8 mouse cellular contexts compared by ENCODE assay signal in the genomic region with DNA sequence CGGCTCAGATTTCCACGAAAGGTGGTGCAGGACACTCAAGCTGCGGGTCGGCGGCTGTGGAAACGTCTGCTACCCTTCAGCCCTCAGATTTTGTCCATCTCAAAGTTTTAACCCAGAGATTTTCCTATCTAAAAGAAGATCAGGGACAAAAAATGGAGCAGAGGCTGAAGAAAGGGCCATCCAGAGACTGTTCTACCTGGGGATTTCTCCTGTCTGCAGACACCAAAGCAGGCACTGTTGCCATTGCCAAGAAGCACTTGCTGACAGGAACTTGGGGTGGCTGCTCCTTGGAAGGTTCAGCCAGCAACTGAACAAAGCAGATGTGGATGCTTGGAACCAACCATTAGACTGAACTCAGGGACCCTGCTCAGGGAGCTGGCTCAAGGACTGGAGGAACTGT. TPM values are rescaled to one million over a fixed set of nuclear protein-coding genes. Genes with fewer than 3 reads are reported as not detected.
DNase-seq lines count a peak whose midpoint lies in the region; ATAC-seq and TF ChIP-seq lines count a peak whose summit lies in the region.

Gene Gm10184, minus strand, starts transcription at position 101 of the 400 bp plus-strand sequence.

- no peaks in the 10 kb centered on the region for H3K79me2 ChIP-seq in heart, adult 2 months (replicated peaks; ENCODE audit: control insufficient read depth, insufficient read depth, low read length)

- ATAC-seq in forebrain, postnatal 0 days = no peak
- no peak for ATAC-seq in limb, embryonic 13.5 days (ENCODE audit: low FRiP score, low read depth)

- 87% methylated on average over 6 of the region's 6 CpGs for WGBS in heart, adult 2 months
- 97% methylated on average over 6 of the region's 6 CpGs for WGBS in forebrain, postnatal 0 days
- WGBS in limb, embryonic 13.5 days = 89% methylated on average over 6 of the region's 6 CpGs

- H3K36me3 ChIP-seq in heart, adult 2 months (ENCODE audit: control insufficient read depth, insufficient read depth, low read length) = no peaks in the 10 kb centered on the region
- no peaks in the 10 kb centered on the region for H3K36me3 ChIP-seq in forebrain, postnatal 0 days (ENCODE audit: insufficient read depth)
- no peaks in the 10 kb centered on the region for H3K36me3 ChIP-seq in limb, embryonic 13.5 days

- H3K9me3 ChIP-seq in forebrain, postnatal 0 days (ENCODE audit: low read length) = no peaks in the 10 kb centered on the region
- H3K9me3 ChIP-seq in limb, embryonic 13.5 days = no peaks in the 10 kb centered on the region

- H3K4me1 ChIP-seq in heart, adult 2 months (ENCODE audit: control insufficient read depth, insufficient read depth, low read length) = no peaks in the 10 kb centered on the region
- no peaks in the 10 kb centered on the region for H3K4me1 ChIP-seq in forebrain, postnatal 0 days (ENCODE audit: insufficient read depth)
- H3K4me1 ChIP-seq in limb, embryonic 13.5 days = no peaks in the 10 kb centered on the region

- no peaks in the 10 kb centered on the region for H3K27me3 ChIP-seq in heart, adult 2 months (ENCODE audit: control insufficient read depth, insufficient read depth, low read length)
- no peaks in the 10 kb centered on the region for H3K27me3 ChIP-seq in forebrain, postnatal 0 days (ENCODE audit: insufficient read depth, low read length)
- no peaks in the 10 kb centered on the region for H3K27me3 ChIP-seq in limb, embryonic 13.5 days

- no peak for TF ChIP-seq EP300 in heart, adult 2 months (IDR thresholded peaks at IDR 0.05; ENCODE audit: insufficient read depth, low read depth, low read length)

- H3K27ac ChIP-seq in heart, adult 2 months = no peak within 1 kb of the TSS
- no peak within 1 kb of the TSS for H3K27ac ChIP-seq in forebrain, postnatal 0 days (ENCODE audit: low read depth, low read length)
- H3K27ac ChIP-seq in limb, embryonic 13.5 days = no peak within 1 kb of the TSS

- no peak for TF ChIP-seq CTCF in heart, adult 2 months (IDR thresholded peaks at IDR 0.05)
- no peak for TF ChIP-seq CTCF in forebrain, postnatal 0 days (IDR thresholded peaks at IDR 0.05; ENCODE audit: low read depth)

- H3K4me3 ChIP-seq in heart, adult 2 months = no peak within 1 kb of the TSS
- H3K4me3 ChIP-seq in forebrain, postnatal 0 days (ENCODE audit: low read depth, low read length) = no peak within 1 kb of the TSS
- no peak within 1 kb of the TSS for H3K4me3 ChIP-seq in limb, embryonic 13.5 days

- DNase-seq in heart, adult 2 months = no peak
- DNase-seq in heart, adult 11 months = no peak
- peak; percentile 35 for DNase-seq in R1 (ENCODE audit: low read depth, low spot score)
- DNase-seq in forebrain, postnatal 0 days = no peak
- DNase-seq in right cerebral cortex, adult 18-20 months = no peak
- DNase-seq in cerebellum, adult 9-11 months = no peak
- DNase-seq in layer of hippocampus, postnatal 14 days (ENCODE audit: low spot score in 2 of 2) = no peak

- no peak for TF ChIP-seq POLR2A in heart, adult 2 months (IDR thresholded peaks at IDR 0.05; ENCODE audit: insufficient read depth, low read depth, low read length)

- no peak within 1 kb of the TSS for H3K4me2 ChIP-seq in forebrain, postnatal 0 days (ENCODE audit: low read depth)
- no peak within 1 kb of the TSS for H3K4me2 ChIP-seq in limb, embryonic 13.5 days (replicated peaks)

- no peak within 1 kb of the TSS for H3K9ac ChIP-seq in heart, adult 2 months (ENCODE audit: low read depth, low read length)
- H3K9ac ChIP-seq in forebrain, postnatal 0 days = no peak within 1 kb of the TSS
- H3K9ac ChIP-seq in limb, embryonic 13.5 days = no peak within 1 kb of the TSS

- intact Hi-C loops in heart, adult 2 months (cut with DNase I) = no loop called here

RNA-seq across cellular contexts. Expression of gene Gm10184, which starts in this region (rescaled TPM):
- 10 to 100 TPM; 43.9 to 46.6 TPM for total RNA-seq in heart, adult 2 months (2021)
- 30.8 and 37.0 TPM in 2 replicates for polyA plus RNA-seq in heart, adult 2 months (2012; rRNA removed)
- 14.5 and 17.7 TPM in 2 replicates for total RNA-seq in forebrain, postnatal 0 days (2014; rRNA removed)
- polyA plus RNA-seq in forebrain, postnatal 0 days (2015; fragmentation: Nextera tagmentation; extraction: Ambion mirVana) = 11.7 and 13.1 TPM in 2 replicates
- 58.4 and 60.8 TPM in 2 replicates for polyA plus RNA-seq in limb, embryonic 13.5 days (2015; fragmentation: Nextera tagmentation; extraction: Ambion mirVana)
- total RNA-seq in layer of hippocampus, postnatal 14 days (2021) = 1 to 10 TPM; 6.8 to 9.4 TPM
